Mouse (Mus musculus) kidney, embryonic 14.5 days (tissue): ENCODE measurements around the gene Cct4. TPM values are rescaled to one million over a fixed set of nuclear protein-coding genes. Genes with fewer than 3 reads are reported as not detected.

Source experiments
- ATAC-seq: fragments of 200-750 bp; cut with Nextera tagmentation; 2 replicates; pipeline ENCODE4 v1.8.0; 2017; ENCODE audit warnings: moderate number of reproducible peaks, mild to moderate bottlenecking, moderate TSS enrichment, moderate library complexity; ENCODE audit not compliant: low FRiP score, low TSS enrichment
- H3K27ac ChIP-seq: fragments of 300-500 bp; sonication (generic); 2 replicates; pipeline ENCODE4 v1.5.1; 2014; ENCODE audit warnings: low read depth, mild to moderate bottlenecking, low read length, moderate library complexity, mixed read lengths
- H3K27me3 ChIP-seq: fragments of 300-500 bp; sonication (generic); 2 replicates; pipeline ENCODE4 v1.6.1; 2014; ENCODE audit warnings: mild to moderate bottlenecking, low read length; ENCODE audit not compliant: control insufficient read depth, insufficient read depth
- H3K36me3 ChIP-seq: fragments of 300-500 bp; sonication (generic); 2 replicates; pipeline ENCODE4 v1.6.1; 2014; ENCODE audit warnings: low read length, mixed read lengths; ENCODE audit not compliant: control insufficient read depth, insufficient read depth
- H3K4me1 ChIP-seq: fragments of 300-500 bp; sonication (generic); 2 replicates; pipeline ENCODE4 v1.6.1; 2014; ENCODE audit warnings: low read length, mixed read lengths; ENCODE audit not compliant: control insufficient read depth, insufficient read depth
- H3K4me2 ChIP-seq: fragments of 300-500 bp; sonication (generic); replicated peaks from 2 replicates; pipeline ENCODE4 v1.6.1; 2014; ENCODE audit warnings: low read depth, mild to moderate bottlenecking, low read length
- H3K4me3 ChIP-seq: fragments of 300-500 bp; sonication (generic); 2 replicates; pipeline ENCODE4 v1.5.1; 2014; ENCODE audit warnings: mild to moderate bottlenecking, low read length
- H3K9ac ChIP-seq: fragments of 300-500 bp; sonication (generic); 2 replicates; pipeline ENCODE4 v1.6.1; 2014; ENCODE audit warnings: low read depth, mild to moderate bottlenecking, low read length, moderate library complexity
- H3K9me3 ChIP-seq: fragments of 300-500 bp; sonication (generic); 2 replicates; pipeline ENCODE4 v1.6.1; 2016; ENCODE audit warnings: low read length; ENCODE audit not compliant: control insufficient read depth
- WGBS: fragments of 180-500 bp; shearing (Covaris S2); extraction: QIAGEN DNeasy Blood & Tissue Kit; methylation state at CpG from one replicate; pipeline ENCODE4 v1.1.7; 2014; 5-methylcytosine and 5-hydroxymethylcytosine counted together
- polyA plus RNA-seq: library from polyadenylated mRNA; unstranded; fragments of >200 nt; fragmentation: Nextera tagmentation; extraction: Ambion mirVana; gene quantifications from 2 replicates; pipeline ENCODE4 v1.2.1, GENCODE M21; 2014

The Cct4 gene
- polyA plus RNA-seq, 1 experiment from 2014 or later: 365 TPM

DNA sequence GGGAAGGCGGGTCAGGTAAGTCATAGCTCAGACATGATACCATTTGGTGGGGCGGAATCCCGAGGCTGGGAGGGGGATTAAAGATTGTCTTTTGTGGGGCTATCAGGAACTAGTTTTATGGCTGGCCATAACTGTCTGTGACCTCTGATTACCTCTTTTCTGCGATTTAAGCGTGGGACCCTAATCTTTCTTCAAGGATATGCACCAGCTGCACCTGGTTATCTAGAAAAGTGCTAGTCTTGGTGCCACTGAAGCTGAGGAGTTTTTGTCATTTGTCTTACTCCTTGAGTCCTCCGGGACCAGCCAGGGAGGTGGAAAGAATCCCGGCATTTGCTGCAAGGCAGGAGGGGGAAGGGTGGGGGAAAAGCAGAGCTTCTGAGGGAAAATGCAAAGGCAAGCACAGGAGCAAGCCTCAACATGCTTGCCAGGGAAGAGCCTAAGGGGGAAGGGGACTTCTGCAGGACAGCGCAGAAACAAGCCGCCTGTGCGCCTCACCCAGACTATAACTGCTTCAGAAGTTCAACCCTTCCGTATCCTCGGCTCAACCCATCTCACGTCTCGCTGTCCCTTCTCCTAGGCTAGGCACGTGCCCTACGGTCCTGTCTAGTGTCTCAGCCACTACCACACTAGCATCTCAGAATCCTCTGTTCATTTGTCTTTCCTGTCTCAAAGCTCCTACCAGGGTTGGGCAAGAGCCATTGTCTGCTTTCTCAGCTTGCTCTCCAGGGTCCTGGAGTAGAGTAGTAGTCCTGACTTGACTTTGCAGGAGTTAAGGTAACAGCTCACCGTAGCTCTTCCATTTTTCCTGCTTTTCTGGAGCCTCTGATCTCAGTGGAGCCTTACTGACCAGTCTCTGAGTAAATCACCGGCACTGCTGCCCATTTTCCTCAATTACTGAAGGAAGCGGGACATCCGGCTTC, 57.6 kb downstream of the Cct4 start:
- Histone ChIP-seq H3K36me3 (no peaks in the 10 kb centered on the region), H3K9me3 (no peaks in the 10 kb centered on the region), H3K4me3 (no peak overlapping the region), H3K4me1 (peaks cover 5% of the 10 kb centered on the region; the same call in 1 of the 2 replicates), H3K4me2 (peak overlapping the region; percentile 32), H3K9ac (no peak overlapping the region), H3K27me3 (no peaks in the 10 kb centered on the region; the same call in 1 of the 2 replicates), H3K27ac (no peak overlapping the region)
- ATAC-seq: no peak
- 15% methylated on average over 20 of the region's 20 CpGs for WGBS

DNA sequence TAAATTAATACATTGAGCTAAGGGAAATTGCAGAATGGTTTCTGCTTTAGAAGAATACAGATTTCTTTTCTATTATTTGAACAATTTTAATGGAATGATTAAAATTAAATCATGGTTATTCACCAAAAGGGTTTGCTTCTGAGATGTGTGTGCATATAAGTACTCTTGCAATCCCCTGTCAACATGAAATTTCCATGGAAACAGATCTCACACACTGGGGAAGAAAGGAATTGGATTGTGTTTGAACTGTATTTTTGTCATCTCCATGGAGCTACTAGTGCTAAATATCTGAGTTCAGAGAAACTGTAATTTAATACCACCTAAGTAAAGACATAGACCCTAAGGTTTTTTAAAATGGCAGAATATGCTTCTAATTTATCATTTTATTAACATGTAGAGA, 59.3 kb downstream of the Cct4 start:
- no peak overlapping the region for H3K4me3 ChIP-seq
- no peak for ATAC-seq
- no peak overlapping the region for H3K4me2 ChIP-seq
- no peak overlapping the region for H3K27ac ChIP-seq
- H3K9me3 ChIP-seq: no peaks in the 10 kb centered on the region
- H3K4me1 ChIP-seq: peaks cover 5% of the 10 kb centered on the region; the same call in 1 of the 2 replicates
- no peak overlapping the region for H3K9ac ChIP-seq
- H3K27me3 ChIP-seq: no peaks in the 10 kb centered on the region; the same call in 1 of the 2 replicates
- no peaks in the 10 kb centered on the region for H3K36me3 ChIP-seq

DNA sequence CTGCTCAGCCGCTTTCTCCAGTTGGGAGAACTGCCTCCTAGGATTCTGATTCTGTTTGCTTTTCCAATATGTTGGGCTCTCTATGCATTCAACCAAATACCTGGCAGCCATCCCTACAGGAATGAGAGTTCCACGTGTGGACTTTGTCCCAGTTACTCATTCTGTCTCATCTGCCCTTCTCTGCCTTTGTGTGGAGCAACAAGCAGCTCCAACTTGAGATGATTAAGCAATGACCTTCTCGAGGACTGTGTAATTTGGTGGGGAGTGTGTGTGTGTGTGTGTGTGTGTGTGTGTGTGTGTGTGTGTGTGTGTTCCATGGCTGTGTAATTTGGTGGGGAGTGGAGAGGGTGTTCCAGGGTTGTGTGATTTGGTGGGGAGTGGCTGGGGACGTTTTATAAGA, 62.0 kb downstream of the Cct4 start:
- Histone ChIP-seq H3K4me1 (peaks cover 5% of the 10 kb centered on the region; the same call in 1 of the 2 replicates), H3K9ac (no peak overlapping the region), H3K9me3 (no peaks in the 10 kb centered on the region), H3K4me2 (no peak overlapping the region), H3K36me3 (no peaks in the 10 kb centered on the region), H3K27ac (no peak overlapping the region), H3K4me3 (no peak overlapping the region), H3K27me3 (no peaks in the 10 kb centered on the region; the same call in 1 of the 2 replicates)
- WGBS: 68% methylated on average over 4 of the region's 4 CpGs
- ATAC-seq: no peak

Other genes starting within 250 kb of the Cct4 start
- gene B3gnt2, start 129.6 kb upstream of the Cct4 start, polyA plus RNA-seq: 4.6 and 9.1 TPM in 2 replicates
- 2.3 and 3.0 TPM in 2 replicates for gene Zrsr1, start 18.5 kb upstream of the Cct4 start, polyA plus RNA-seq
- 13.7 and 19.7 TPM in 2 replicates for gene Gm28048, start 8.4 kb upstream of the Cct4 start, polyA plus RNA-seq
- 398 and 493 TPM in 2 replicates for gene Commd1, start 8.1 kb upstream of the Cct4 start, polyA plus RNA-seq
- 2.3 and 3.1 TPM in 2 replicates for gene Fam161a, start 17.0 kb downstream of the Cct4 start, polyA plus RNA-seq